Mouse (Mus musculus) urinary bladder, adult 2 months (tissue): Measurements from ENCODE around the gene Fgf10. TPM values are rescaled to one million over a fixed set of nuclear protein-coding genes. Genes with fewer than 3 reads are reported as not detected.

Experiments used
- DNase-seq: peaks from one replicate; pipeline ENCODE4 v3.0.0; 2022; ENCODE audit warnings: low spot score
- polyA plus RNA-seq: library from polyadenylated mRNA; depleted of rRNA; stranded (reverse); fragments of >200 nt; gene quantifications from 2 replicates; pipeline ENCODE4 v1.2.3, GENCODE M21; 2012; rRNA removed

Gene Fgf10
- 0.74 and 1.1 TPM in 2 replicates for polyA plus RNA-seq

- no peak for DNase-seq
Measured at GRCm38 (mm10) chr13:118669491-118669890, at the start of gene Fgf10. Fgf10 (plus strand) TSS chr13:118669791.

GRCm38 (mm10) chr13:118629661-118630428, 39.7 kb upstream of the Fgf10 start:
- DNase-seq: no peak

GRCm38 (mm10) chr13:118631500-118631899, 38.1 kb upstream of the Fgf10 start:
- no peak for DNase-seq

GRCm38 (mm10) chr13:118636047-118636446, 33.5 kb upstream of the Fgf10 start:
- no peak for DNase-seq

- no peak for DNase-seq
Measured at GRCm38 (mm10) chr13:118642585-118642984, 27.0 kb upstream of the Fgf10 start.

GRCm38 (mm10) chr13:118643138-118643537, 26.5 kb upstream of the Fgf10 start:
- DNase-seq: no peak

GRCm38 (mm10) chr13:118656991-118657390, 12.6 kb upstream of the Fgf10 start:
- DNase-seq: no peak

GRCm38 (mm10) chr13:118658031-118658430, 11.6 kb upstream of the Fgf10 start:
- DNase-seq: no peak

- no peak for DNase-seq
Measured at GRCm38 (mm10) chr13:118658608-118659326, 10.8 kb upstream of the Fgf10 start.

- DNase-seq: no peak
Measured at GRCm38 (mm10) chr13:118661664-118662063, 7.9 kb upstream of the Fgf10 start.

GRCm38 (mm10) chr13:118664901-118665300, 4.7 kb upstream of the Fgf10 start:
- DNase-seq: no peak

- DNase-seq: no peak
Measured at GRCm38 (mm10) chr13:118679228-118679627, 9.6 kb downstream of the Fgf10 start.

- no peak for DNase-seq
Measured at GRCm38 (mm10) chr13:118693049-118693448, 23.5 kb downstream of the Fgf10 start.

- DNase-seq: no peak
Measured at GRCm38 (mm10) chr13:118695103-118695502, 25.5 kb downstream of the Fgf10 start.

- no peak for DNase-seq
Measured at GRCm38 (mm10) chr13:118703727-118704126, 34.1 kb downstream of the Fgf10 start.

GRCm38 (mm10) chr13:118705716-118706115, 36.1 kb downstream of the Fgf10 start:
- DNase-seq: no peak

- no peak for DNase-seq
Measured at GRCm38 (mm10) chr13:118709912-118710311, 40.3 kb downstream of the Fgf10 start.

GRCm38 (mm10) chr13:118713626-118714150, 44.1 kb downstream of the Fgf10 start:
- DNase-seq: no peak

- DNase-seq: no peak
Measured at GRCm38 (mm10) chr13:118714284-118715065, 44.9 kb downstream of the Fgf10 start.

- DNase-seq: no peak
Measured at GRCm38 (mm10) chr13:118715066-118716018, 45.8 kb downstream of the Fgf10 start.

GRCm38 (mm10) chr13:118716265-118716664, 46.7 kb downstream of the Fgf10 start:
- no peak for DNase-seq
